Mouse (Mus musculus): ENCODE measurements at regions not wholly inside any gene's neighbourhood (a gene's known extent, or its start where the extent isn't known, plus 50 kb on each side); places are given as distances from the start of the nearest gene placed in this dataset.

GRCm38 (mm10) chr5:79275346-79275745, 1744.6 kb upstream of the Adgrl3 start:
- WGBS, result 60% methylated on average over 1 of the region's 1 CpGs
- no peak overlapping the region for H3K27ac ChIP-seq (replicated peaks; ENCODE audit: low read depth, low read length)
- ATAC-seq (ENCODE audit: low read depth) (no peak), DNase-seq (ENCODE audit: low spot score) (no peak)
- H3K9ac ChIP-seq (ENCODE audit: low read depth, low read length), result no peak overlapping the region
- H3K27me3 ChIP-seq (replicated peaks; ENCODE audit: control insufficient read depth, insufficient read depth, low read length), result no peaks in the 10 kb centered on the region
- no peak overlapping the region for H3K4me2 ChIP-seq (ENCODE audit: low read depth, low read length)
- no peak overlapping the region for H3K4me3 ChIP-seq (ENCODE audit: low read depth, low read length)
- H3K4me1 ChIP-seq (ENCODE audit: control insufficient read depth, insufficient read depth, low read length), result no peaks in the 10 kb centered on the region
- no peaks in the 10 kb centered on the region for H3K36me3 ChIP-seq (ENCODE audit: control insufficient read depth, insufficient read depth, low read length)
- no peaks in the 10 kb centered on the region for H3K9me3 ChIP-seq (ENCODE audit: control insufficient read depth, low read length)

DNA sequence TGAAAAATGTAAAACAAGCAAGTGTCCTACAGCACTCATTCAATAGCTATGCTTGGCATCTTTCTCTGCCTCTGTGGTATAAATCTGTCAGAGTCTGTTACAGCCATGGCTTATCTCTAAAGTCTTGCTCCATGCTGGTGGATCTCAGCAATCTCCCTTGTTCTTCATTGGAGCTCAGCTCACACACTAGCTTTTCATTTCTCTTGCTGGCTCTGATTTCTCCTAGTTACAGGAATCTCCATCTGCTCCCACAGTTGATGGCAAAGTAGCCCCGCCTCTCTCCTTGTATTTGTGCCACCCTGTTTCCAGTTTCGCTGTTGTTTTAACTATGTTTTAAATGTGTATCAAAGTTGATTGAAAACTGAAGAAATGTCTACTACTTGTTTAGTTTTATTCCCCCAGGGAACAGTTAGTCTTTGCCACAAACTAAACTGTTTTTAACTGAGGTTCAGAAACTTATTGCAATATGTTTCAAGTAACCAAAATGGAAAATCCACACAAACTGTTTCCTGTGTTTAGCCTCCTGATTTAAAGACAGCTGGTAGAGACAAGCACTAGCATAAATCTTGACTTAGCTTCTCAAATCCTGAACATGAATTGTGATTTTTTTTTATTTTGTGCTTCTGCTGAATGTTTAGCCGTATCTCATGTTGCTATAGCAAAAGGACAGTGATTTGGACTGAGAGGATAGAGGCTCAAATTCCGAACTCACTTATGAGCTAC, 1719.8 kb upstream of the Adgrl3 start:
- Histone ChIP-seq H3K4me3 (ENCODE audit: low read depth, low read length) (no peak overlapping the region), H3K27me3 (replicated peaks; ENCODE audit: control insufficient read depth, insufficient read depth, low read length) (no peaks in the 10 kb centered on the region), H3K27ac (replicated peaks; ENCODE audit: low read depth, low read length) (no peak overlapping the region), H3K36me3 (ENCODE audit: control insufficient read depth, insufficient read depth, low read length) (no peaks in the 10 kb centered on the region), H3K9ac (ENCODE audit: low read depth, low read length) (no peak overlapping the region), H3K9me3 (ENCODE audit: control insufficient read depth, low read length) (no peaks in the 10 kb centered on the region), H3K4me2 (ENCODE audit: low read depth, low read length) (no peak overlapping the region), H3K4me1 (ENCODE audit: control insufficient read depth, insufficient read depth, low read length) (no peaks in the 10 kb centered on the region)
- ATAC-seq (ENCODE audit: low read depth), result no peak
- DNase-seq (ENCODE audit: low spot score), result peak; percentile 2
- WGBS, result 79% methylated on average over 4 of the region's 4 CpGs

DNA sequence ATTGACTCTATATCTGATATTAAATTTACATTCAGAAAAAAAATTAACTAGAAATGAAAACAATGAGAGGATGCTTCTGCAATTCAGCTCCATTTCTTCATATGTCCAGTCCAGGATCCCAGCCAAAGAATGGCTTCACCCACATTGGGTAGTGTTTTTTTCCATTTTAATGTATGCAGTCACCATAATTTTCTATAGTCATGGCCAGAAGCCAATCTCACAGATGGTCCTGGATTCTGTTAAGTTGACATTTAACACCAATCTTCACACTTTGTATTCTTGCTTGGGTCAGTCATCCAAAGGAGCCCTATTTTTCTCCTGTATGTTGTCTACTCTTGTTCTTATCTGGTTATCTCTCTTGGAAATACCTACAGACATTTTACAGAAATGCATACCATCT, 1713.8 kb upstream of the Adgrl3 start:
- Histone ChIP-seq H3K9me3 (ENCODE audit: control insufficient read depth, low read length) (no peaks in the 10 kb centered on the region), H3K27ac (replicated peaks; ENCODE audit: low read depth, low read length) (no peak overlapping the region), H3K36me3 (ENCODE audit: control insufficient read depth, insufficient read depth, low read length) (no peaks in the 10 kb centered on the region), H3K27me3 (replicated peaks; ENCODE audit: control insufficient read depth, insufficient read depth, low read length) (no peaks in the 10 kb centered on the region), H3K4me1 (ENCODE audit: control insufficient read depth, insufficient read depth, low read length) (no peaks in the 10 kb centered on the region), H3K9ac (ENCODE audit: low read depth, low read length) (no peak overlapping the region), H3K4me3 (ENCODE audit: low read depth, low read length) (no peak overlapping the region), H3K4me2 (ENCODE audit: low read depth, low read length) (no peak overlapping the region)
- no peak for ATAC-seq (ENCODE audit: low read depth)
- DNase-seq (ENCODE audit: low spot score), result no peak
